Mouse (Mus musculus): Measurements from ENCODE around the gene Espn. TPM values are rescaled to one million over a fixed set of nuclear protein-coding genes. Genes with fewer than 3 reads are reported as not detected.

The Espn gene
- 1 to 10 TPM; 2.1 to 6.0 (median 4.4) TPM for total RNA-seq (2022)

- no peak for DNase-seq
Measured at GRCm38 (mm10) chr4:152151966-152152544, at the start of gene Espn. Espn (minus strand) TSS chr4:152152371.

GRCm38 (mm10) chr4:152201492-152201891 lies 49.3 kb upstream of the Espn start:
- no peak for DNase-seq

- no peak for DNase-seq
Measured at GRCm38 (mm10) chr4:152199617-152200016, 47.4 kb upstream of the Espn start.

- no peak for DNase-seq
Measured at GRCm38 (mm10) chr4:152197545-152197944, 45.4 kb upstream of the Espn start.

- DNase-seq: no peak
Measured at GRCm38 (mm10) chr4:152196276-152196675, 44.1 kb upstream of the Espn start.

GRCm38 (mm10) chr4:152194476-152195175 lies 42.5 kb upstream of the Espn start:
- no peak for DNase-seq

GRCm38 (mm10) chr4:152192569-152192968 lies 40.4 kb upstream of the Espn start:
- DNase-seq: no peak

- no peak for DNase-seq
Measured at GRCm38 (mm10) chr4:152190701-152191100, 38.5 kb upstream of the Espn start.

GRCm38 (mm10) chr4:152190096-152190653 lies 38.0 kb upstream of the Espn start:
- no peak for DNase-seq

GRCm38 (mm10) chr4:152189691-152190090 lies 37.5 kb upstream of the Espn start:
- no peak for DNase-seq

GRCm38 (mm10) chr4:152189071-152189470 lies 36.9 kb upstream of the Espn start:
- DNase-seq: no peak

- DNase-seq: no peak
Measured at GRCm38 (mm10) chr4:152188651-152189050, 36.5 kb upstream of the Espn start.

- DNase-seq: no peak
Measured at GRCm38 (mm10) chr4:152187142-152187541, 35.0 kb upstream of the Espn start.

GRCm38 (mm10) chr4:152186205-152187082 lies 34.3 kb upstream of the Espn start:
- DNase-seq: no peak

- DNase-seq: no peak
Measured at GRCm38 (mm10) chr4:152185510-152186204, 33.5 kb upstream of the Espn start.

GRCm38 (mm10) chr4:152185137-152185509 lies 33.0 kb upstream of the Espn start:
- no peak for DNase-seq

GRCm38 (mm10) chr4:152184353-152185035 lies 32.3 kb upstream of the Espn start:
- no peak for DNase-seq

- DNase-seq: no peak
Measured at GRCm38 (mm10) chr4:152182205-152182604, 30.0 kb upstream of the Espn start.

- DNase-seq: no peak
Measured at GRCm38 (mm10) chr4:152179946-152180660, 27.9 kb upstream of the Espn start.

- DNase-seq: peak; percentile 44
Measured at GRCm38 (mm10) chr4:152178916-152179705, 26.9 kb upstream of the Espn start.
